Comparison of ENCODE assay signal across 1 mouse cellular context in the genomic region with DNA sequence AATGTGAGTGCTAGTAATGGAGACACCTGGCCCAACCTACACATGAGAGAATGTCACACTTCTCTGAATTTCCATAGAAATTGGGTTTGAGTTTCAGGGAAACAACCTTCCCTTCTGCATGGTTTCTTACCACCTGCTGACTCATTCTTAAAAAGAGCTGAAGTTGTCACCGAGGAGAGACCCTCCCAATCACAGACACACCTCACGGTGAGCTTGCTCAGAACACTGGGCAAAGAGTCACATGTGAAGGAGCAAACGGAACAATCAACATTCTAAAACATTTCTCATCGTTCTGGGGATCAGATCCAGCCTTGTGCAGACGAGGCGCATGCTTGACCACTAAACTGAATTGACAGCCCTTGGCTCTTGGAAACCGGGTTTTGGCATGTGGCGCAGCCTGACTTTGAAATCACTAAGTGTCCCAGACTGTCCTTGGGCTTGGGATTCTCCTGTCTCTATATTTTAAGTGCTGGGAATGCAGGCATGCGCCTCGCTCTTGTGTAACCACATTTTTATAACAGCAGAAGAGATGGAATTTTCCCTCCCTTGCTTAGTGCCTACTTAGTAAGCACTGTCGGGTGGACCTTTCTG.
TF ChIP-seq lines count a peak whose summit lies in the region.

No protein-coding gene starts in this region.

TF ChIP-seq in CH12.LX, 34 proteins besides CTCF, POLR2A, EP300 and RAD21 (continued from another document):
- TF ChIP-seq IRF4 (IDR thresholded peaks at IDR 0.05; ENCODE audit: low read depth, low read length) (peak; percentile 65; the same call in 1 of the 2 replicates), RCOR1 (conservative IDR thresholded peaks at IDR 0.05; ENCODE audit: low read depth, low read length) (no peak), ZKSCAN1 (IDR thresholded peaks at IDR 0.05; ENCODE audit: borderline replicate concordance, low read depth, low read length) (no peak), ETS1 (conservative IDR thresholded peaks at IDR 0.05; ENCODE audit: low read depth, low read length) (peak; percentile 78), MAZ (IDR thresholded peaks at IDR 0.05; ENCODE audit: low read depth, low read length) (no peak), MYC (IDR thresholded peaks at IDR 0.05; ENCODE audit: low read depth, low read length) (peak; percentile 75; the same call in 1 of the 2 replicates), SIN3A (IDR thresholded peaks at IDR 0.05; ENCODE audit: low read length) (peak; percentile 70; the same call in 1 of the 2 replicates), USF1 (IDR thresholded peaks at IDR 0.05; ENCODE audit: low read depth, low read length) (no peak), NRF1 (IDR thresholded peaks at IDR 0.05; ENCODE audit: low read depth, low read length) (peak; percentile 32; the same call in 1 of the 2 replicates), TCF12 (IDR thresholded peaks at IDR 0.05; ENCODE audit: low read depth, low read length) (peak; percentile 46; the same call in 1 of the 2 replicates), ELF1 (IDR thresholded peaks at IDR 0.05; ENCODE audit: low read depth, low read length) (no peak), POLR2AphosphoS2 (IDR thresholded peaks at IDR 0.05; ENCODE audit: low read depth, low read length) (no peak)
